11 mouse cellular contexts compared by ENCODE assay signal in the genomic region with DNA sequence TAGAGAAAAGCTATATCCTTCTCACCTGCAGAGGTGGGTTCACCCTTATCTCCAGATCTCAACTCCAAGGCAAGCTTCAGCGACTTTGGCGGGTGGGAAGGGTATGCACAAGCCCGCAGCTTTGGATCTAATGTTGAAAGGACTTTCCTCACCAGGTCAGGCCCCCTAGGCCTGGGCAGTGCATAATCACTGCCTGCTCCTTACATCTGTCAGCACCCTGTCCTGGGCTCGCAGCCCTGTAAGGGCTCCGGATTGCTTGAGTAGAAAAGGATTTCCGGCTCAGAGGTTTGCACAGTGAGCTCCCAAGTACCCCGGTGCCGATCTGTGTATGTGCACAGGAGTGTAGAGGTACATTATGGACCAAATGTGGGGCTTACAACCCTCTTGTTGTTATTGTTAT.
"Had no signal": no experiment of that assay in that cellular context is flagged by ENCODE, and none has a peak within 500 bp of the region (broad histone marks: within the 10 kb centered on the region; RNA-seq: fewer than 3 reads in every experiment).

No protein-coding gene starts in this region.

- H3K4me2 ChIP-seq: liver, embryonic 11.5 days; liver, embryonic 15.5 days; midbrain, embryonic 13.5 days had no signal

- ATAC-seq: lung, postnatal 0 days; midbrain, embryonic 13.5 days had no signal

- H3K4me3 ChIP-seq: liver, embryonic 15.5 days; midbrain, embryonic 13.5 days had no signal

- H3K9me3 ChIP-seq: liver, embryonic 15.5 days; midbrain, embryonic 13.5 days had no signal

- H3K27ac ChIP-seq: liver, embryonic 15.5 days; midbrain, embryonic 13.5 days; stomach, postnatal 0 days had no signal

- H3K4me1 ChIP-seq: liver, embryonic 15.5 days had no signal

- H3K36me3 ChIP-seq: liver, embryonic 15.5 days; midbrain, embryonic 13.5 days had no signal

- H3K9ac ChIP-seq: liver, embryonic 15.5 days; midbrain, embryonic 13.5 days had no signal

- DNase-seq: kidney, postnatal 36 days; layer of hippocampus, adult 9-11 months; layer of hippocampus, postnatal 36 days; lung, adult 2 months; lung, postnatal 36 days; right cerebral cortex, postnatal 14 days had no signal
